Mouse (Mus musculus) T-cell, adult 66 days (primary cell): ENCODE measurements around the gene Dlx2. TPM values are rescaled to one million over a fixed set of nuclear protein-coding genes. Genes with fewer than 3 reads are reported as not detected.

Source experiments
- total RNA-seq, 2 experiments: library from RNA; stranded (reverse); gene quantifications; 3 replicates in 1 of 2; 4 replicates in 1 of 2; pipeline ENCODE4 v1.2.4; 2023

The Dlx2 gene
- not detected for total RNA-seq

DNA sequence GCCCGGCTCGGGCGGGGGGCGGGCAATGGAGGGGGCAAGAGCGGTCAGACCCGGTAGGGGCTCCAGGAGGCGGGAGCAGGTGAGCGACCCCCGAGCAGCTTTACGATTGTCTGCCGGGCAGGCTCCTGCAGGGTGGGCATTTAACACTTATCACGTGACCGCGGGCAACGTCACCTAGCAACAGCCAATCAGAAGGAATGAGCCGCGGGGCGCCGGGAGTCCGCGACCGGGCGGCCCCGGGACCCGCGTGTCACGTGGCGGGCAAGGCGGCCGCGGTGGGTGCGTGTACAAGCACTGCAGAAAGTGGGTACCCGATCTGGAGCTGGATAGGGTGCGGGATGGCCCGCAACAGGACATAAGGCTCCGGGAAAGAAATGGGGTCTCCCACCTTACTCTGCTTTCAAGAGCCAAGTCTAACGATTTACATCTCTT lies at the start of gene Dlx2:
TSS of gene Dlx2 (minus strand) at position 115 of the 432 bp plus-strand sequence.

DNA sequence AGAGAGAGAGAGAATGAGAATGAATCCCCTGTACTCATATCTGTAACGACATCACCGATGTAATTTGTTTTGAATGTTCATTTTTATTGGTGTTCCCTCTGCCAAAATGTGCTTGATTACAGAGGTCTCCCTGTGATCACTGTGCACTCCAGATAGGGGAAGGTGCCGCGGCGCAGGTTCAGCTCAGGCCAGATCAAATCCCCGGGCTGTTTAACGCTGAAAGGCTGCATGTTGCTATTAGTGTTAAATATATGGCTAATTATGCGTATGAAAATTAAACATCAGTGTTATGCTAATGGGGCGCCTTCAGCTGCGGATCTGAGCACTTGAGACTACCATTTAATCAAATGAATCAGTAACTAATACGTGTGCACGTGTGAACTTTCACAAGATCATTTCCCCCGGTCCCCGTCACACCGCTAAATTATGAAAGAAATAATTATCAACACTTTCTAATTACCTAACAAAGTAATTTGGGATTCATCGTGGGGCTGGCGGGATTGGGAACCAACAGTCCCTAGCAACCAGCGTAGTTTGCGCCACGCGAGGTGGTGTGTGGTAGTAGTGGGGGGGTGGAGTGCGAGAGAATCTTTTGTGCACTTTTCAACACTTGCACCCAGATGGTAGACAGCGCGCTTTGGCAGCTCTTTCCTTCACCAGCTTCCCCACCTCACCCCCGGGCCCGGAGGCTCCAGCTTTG lies 18.4 kb downstream of the Dlx2 start, which contains the start of gene Dlx1:
TSS of gene Dlx1 (plus strand) at position 100 of the 700 bp plus-strand sequence.

Other genes with a start within 250 kb of the Dlx2 start
- gene Slc25a12, start 179.0 kb downstream of the Dlx2 start, total RNA-seq, result 10 to 100 TPM; 63.1 to 76.2 TPM
- gene Hat1, start 157.8 kb downstream of the Dlx2 start, total RNA-seq, result 10 to 100 TPM; 24.3 to 26.4 TPM
- gene Metap1d, start 93.5 kb downstream of the Dlx2 start, total RNA-seq, result 10 to 100 TPM; 32.6 to 32.8 TPM
- under 1 TPM; 0.15 to 0.30 TPM for gene Dlx1, start 18.6 kb downstream of the Dlx2 start, total RNA-seq
- 100 to 1,000 TPM; 166 to 189 TPM for gene Itga6, start 198.9 kb upstream of the Dlx2 start, total RNA-seq